Mouse (Mus musculus) liver, postnatal 0 days (tissue): Measurements from ENCODE around the gene Eef1a2.

ENCODE experiments used
- CTCF ChIP-seq: sonication (generic); IDR thresholded peaks from 2 replicates; pipeline ENCODE4 v1.5.1; 2016; ENCODE audit warnings: antibody characterized with exemption, low read depth
- EP300 ChIP-seq: IDR thresholded peaks from 2 replicates; pipeline ENCODE4 v1.6.1; 2016; ENCODE audit warnings: antibody characterized with exemption, low read depth, mild to moderate bottlenecking

DNA sequence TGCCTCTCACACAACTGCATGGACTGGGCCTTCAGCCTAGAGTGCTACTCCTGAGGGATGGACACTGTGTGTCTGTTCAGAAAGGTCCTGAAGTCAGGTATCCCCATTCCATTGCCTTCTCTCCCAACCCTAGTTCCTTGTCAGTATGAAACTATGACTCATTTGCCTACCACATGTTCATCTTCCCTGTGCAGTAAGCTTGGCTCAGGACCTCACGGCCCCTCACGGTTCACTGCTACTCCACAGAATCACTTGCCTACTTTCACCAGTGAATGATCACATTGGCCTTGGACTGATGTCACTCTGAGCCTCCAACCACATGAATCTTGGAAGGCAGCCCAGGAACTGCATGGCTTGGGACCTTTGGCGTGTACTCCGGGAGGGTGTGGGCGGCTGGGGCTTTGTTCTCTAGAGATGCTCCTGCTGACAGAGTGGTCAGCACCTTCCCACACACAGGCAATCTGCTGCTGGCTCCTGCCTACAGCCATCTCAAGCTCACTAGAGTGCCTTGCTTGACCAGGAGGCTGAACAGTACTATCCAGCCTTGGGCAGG, 17.1 kb downstream of the Eef1a2 start:
- TF ChIP-seq CTCF (no peak), EP300 (no peak)
